Mouse (Mus musculus): ENCODE results near the gene Arl4d. TPM values are rescaled to one million over a fixed set of nuclear protein-coding genes. Genes with fewer than 3 reads are reported as not detected.
"Not testable (repeated sequence)": the region's sequence is repeated elsewhere in the genome, so short reads cannot be mapped to it uniquely, and the experiment has no call there.

Arl4d gene
- total RNA-seq, 2 experiments from 2014 or later: 6.7 to 13.1 TPM

DNA sequence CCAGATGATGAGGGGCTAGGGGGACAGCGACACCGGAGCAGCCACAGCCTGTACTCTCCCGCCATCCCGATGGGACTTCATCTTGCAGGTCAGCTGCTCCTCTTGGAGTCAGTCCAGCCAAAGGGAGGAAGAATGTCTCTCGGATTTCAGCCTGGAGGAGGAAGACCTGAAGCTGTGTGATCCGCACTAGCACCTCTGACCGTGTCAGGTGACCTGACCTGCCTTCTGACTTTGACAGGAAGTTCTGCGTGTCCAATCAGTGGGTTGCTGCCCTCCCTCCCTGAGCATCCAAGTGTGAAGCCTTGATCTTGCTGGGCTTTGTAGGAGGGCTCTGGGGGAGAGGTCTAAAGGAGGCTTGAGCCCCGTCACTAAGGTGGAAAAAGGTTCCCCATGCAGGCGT lies 29.7 kb upstream of the Arl4d start:
- intact Hi-C loops (cut with DNase I): no loop called here
- TF ChIP-seq CTCF (IDR thresholded peaks at IDR 0.05): no peak
- Histone ChIP-seq H3K4me3 (no peak overlapping the region), H3K27ac (no peak overlapping the region)
- no peak for DNase-seq

DNA sequence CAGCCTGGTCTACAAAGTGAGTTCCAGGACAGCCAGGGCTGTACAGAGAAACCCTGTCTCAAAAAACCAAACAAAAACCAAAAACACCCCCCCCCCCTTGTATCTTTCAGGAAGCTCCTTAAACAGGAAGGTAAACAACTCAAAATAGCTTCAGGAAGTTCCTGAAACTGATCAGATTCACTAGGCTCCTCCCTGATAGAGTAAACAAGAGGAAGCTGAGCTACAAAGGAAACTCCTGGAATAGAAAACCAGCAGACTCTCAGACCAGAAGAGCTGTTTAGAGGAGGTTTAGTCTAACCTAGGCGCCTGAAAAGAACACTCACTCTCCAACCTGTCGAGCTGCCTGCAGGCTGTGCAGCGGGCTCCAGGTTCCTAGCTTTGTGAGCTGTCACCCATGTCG lies 25.6 kb upstream of the Arl4d start:
- intact Hi-C loops (cut with DNase I): no loop called here
- Histone ChIP-seq H3K27ac (no peak overlapping the region), H3K4me3 (no peak overlapping the region)
- TF ChIP-seq CTCF (IDR thresholded peaks at IDR 0.05): no peak
- no peak for DNase-seq

DNA sequence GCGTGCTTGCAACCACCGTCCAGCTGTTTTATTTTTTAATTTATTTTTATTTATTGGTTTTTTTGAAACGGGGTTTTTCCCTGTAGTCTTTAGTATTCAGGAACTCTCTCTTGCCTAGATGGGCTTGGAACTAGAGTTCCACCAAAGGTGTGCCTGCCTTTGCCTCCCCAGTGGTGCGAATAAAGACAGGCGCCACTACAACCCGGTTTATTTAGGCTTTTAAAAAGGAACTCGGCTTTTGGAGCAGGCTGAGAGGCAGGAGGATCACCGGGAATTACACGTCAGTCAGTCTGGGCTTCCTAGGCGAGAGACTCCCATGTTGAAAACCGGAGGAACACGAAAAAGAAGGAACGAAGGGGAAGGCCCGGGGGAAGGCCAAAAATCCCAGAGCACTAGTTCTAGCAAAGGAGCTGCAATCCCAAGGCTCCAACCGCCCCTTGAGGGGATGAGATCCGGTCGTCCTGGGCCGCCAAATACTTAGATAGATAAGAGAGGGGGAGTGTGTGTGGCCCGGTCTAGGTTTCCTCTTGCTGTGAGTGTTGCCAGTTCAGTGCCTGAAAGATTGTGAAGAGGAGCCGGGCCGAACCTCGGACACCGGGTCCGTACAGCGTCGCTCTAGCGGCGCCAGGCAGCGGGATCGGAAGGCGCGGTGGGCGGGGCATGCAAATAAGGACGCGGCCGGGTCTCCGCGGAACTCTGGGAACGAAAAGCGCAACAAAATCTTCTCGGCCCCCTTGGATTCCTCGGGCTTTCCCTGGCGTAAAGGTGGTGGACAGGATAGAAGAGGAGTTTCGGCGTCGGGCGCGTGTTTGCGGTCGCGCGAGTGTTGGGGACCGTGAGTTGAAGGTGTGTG lies 24.3 kb upstream of the Arl4d start:
- DNase-seq: peak; percentile 90
- Histone ChIP-seq H3K27ac (peak overlapping the region; percentile 93), H3K4me3 (peak overlapping the region; percentile 67)
- intact Hi-C loops (cut with DNase I): not testable (repeated sequence)

DNA sequence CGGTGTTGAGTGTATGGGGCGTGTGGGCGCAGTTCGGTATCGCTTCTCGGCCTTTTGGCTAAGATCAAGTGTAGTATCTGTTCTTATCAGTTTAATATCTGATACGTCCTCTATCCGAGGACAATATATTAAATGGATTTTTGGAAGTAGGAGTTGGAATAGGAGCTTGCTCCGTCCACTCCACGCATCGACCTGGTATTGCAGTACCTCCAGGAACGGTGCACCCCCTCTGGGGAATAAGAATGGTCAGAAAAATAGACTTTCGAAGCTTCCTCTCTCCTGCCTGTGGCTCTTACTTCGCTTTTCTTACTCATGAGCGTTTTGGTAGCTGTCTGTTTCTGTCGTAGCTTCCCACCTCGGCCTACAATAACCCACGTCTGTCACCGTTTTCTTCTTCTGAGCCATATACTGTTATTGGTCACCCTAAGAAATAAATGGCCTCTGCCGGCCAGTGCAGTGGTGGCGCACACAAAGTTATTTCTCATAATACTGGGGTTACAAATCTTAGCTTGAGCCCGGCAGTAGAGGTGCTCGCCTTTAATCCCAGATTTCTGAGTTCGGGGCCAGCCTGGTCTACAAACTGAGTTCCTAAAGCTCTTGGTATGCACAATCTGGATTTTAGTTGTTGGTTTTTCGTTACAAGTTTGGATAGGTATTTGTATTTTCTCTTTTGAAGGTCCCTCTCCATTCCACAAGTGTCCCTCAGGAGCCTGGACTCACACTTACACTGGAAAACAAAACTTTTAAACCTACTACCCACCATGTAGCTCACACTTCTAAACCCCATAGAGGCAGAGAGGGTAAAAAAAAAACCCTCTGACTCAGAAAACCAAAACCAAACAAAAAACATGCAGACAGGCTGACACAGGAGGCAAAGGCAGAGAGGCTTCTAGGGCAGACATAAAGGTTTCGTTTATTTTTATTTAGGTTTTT lies 23.4 kb upstream of the Arl4d start:
- Histone ChIP-seq H3K27ac (peak overlapping the region; percentile 93), H3K4me3 (peak overlapping the region; percentile 67)
- DNase-seq; intact Hi-C loops (cut with DNase I): not testable (repeated sequence)

DNA sequence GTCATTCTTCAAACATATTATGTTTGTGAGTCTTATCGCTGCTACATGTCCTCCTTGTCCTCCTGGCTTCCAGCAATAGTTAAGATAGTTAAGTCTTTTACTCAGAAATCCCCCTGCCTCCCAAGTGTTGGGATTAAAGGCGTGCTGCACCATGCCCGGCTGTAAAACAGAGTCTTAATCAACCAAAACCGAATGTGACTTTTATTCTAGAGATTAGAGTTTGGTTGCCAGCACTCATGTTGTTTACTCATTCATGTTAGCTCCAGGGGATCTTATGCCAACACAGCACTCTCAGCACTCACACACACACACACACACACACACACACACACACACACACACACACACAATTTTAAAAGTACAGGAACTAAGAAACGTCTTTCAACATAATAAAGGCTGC lies 22.4 kb upstream of the Arl4d start:
- no peak overlapping the region for H3K4me3 ChIP-seq
- TF ChIP-seq CTCF (IDR thresholded peaks at IDR 0.05): no peak
- no peak for DNase-seq
- H3K27ac ChIP-seq: 0 out of 2 replicates have a peak overlapping the region, but pooled peaks have one; percentile 46
- intact Hi-C loops (cut with DNase I): no loop called here

DNA sequence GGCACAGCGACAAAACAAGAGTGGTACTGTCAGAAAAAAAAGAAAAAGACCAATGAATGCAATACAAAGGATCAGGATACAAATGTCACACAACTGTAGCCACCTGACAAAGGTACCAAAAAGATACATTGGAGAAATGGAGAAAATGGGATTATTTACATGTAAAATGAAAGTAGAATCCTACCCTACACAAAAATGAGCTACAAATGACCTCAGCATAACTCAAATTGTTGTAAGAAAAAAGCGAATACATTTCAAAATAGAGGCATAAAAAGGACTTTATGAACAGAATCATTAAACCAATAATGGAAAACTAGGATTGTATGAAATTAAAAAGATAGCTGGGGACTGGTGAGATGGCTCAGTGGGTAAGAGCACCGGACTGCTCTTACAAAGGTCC lies 20.8 kb upstream of the Arl4d start:
- Histone ChIP-seq H3K4me3 (no peak overlapping the region), H3K27ac (no peak overlapping the region; the same call in 1 of the 2 replicates)
- no peak for DNase-seq
- intact Hi-C loops (cut with DNase I): loop anchor here (2.0 kb wide), 1 partner anchor 18 kb away; the partner anchor contains the start of gene Rdm1
- no peak for TF ChIP-seq CTCF (IDR thresholded peaks at IDR 0.05)

DNA sequence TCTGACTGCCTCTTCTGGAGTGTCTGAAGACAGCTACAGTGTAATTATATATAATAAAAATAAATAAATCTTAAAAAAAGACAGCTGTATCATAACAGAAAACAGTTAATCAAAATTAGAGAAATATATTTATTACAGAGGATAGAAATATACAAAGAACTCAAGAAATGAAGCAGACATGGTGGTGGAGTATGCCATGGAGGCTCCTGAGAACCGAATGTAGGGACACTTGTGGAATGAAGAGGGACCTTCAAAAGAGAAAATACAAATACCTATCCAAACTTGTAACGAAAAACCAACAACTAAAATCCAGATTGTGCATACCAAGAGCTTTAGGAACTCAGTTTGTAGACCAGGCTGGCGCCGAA lies 20.3 kb upstream of the Arl4d start:
- Histone ChIP-seq H3K27ac (peak overlapping the region; percentile 63), H3K4me3 (peak overlapping the region; percentile 11; the same call in 1 of the 2 replicates)
- not testable (repeated sequence) for DNase-seq
- intact Hi-C loops (cut with DNase I): loop anchor here (2.0 kb wide), 1 partner anchor 18 kb away; the partner anchor contains the start of gene Rdm1

DNA sequence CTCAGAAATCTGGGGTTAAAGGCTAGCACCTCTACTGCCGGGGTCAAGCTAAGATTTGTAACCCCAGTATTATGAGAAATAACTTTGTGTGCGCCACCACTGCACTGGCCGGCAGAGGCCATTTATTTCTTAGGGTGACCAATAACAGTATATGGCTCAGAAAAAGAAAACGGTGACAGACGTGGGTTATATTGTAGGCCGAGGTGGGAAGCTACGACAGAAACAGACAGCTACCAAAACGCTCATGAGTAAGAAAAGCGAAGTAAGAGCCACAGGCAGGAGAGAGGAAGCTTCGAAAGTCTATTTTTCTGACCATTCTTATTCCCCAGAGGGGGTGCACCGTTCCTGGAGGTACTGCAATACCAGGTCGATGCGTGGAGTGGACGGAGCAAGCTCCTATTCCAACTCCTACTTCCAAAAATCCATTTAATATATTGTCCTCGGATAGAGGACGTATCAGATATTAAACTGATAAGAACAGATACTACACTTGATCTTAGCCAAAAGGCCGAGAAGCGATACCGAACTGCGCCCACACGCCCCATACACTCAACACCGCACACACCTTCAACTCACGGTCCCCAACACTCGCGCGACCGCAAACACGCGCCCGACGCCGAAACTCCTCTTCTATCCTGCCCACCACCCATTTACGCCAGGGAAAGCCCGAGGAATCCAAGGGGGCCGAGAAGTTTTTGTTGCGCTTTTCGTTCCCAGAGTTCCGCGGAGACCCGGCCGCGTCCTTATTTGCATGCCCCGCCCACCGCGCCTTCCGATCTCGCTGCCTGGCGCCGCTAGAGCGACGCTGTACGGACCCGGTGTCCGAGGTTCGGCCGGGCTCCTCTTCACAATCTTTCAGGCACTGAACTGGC lies 19.7 kb upstream of the Arl4d start:
- H3K4me3 ChIP-seq: peak overlapping the region; percentile 67
- intact Hi-C loops (cut with DNase I): loop anchor here (2.0 kb wide), 1 partner anchor 19 kb away; the partner anchor contains the start of gene Rdm1
- H3K27ac ChIP-seq: peak overlapping the region; percentile 95
- peak; percentile 78 for DNase-seq

DNA sequence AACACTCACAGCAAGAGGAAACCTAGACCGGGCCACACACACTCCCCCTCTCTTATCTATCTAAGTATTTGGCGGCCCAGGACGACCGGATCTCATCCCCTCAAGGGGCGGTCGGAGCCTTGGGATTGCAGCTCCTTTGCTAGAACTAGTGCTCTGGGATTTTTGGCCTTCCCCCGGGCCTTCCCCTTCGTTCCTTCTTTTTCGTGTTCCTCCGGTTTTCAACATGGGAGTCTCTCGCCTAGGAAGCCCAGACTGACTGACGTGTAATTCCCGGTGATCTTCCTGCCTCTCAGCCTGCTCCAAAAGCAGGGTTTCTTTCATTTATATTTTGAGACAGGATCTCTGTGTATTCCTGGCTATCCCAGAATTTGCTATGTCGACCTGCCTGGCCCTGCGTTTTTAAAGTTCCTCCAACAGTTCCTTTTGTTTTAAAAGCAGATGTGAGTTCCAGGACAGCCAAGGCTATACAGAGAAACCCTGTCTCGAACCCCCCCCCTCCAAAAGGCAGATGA lies 19.0 kb upstream of the Arl4d start:
- intact Hi-C loops (cut with DNase I); DNase-seq: not testable (repeated sequence)
- peak overlapping the region; percentile 95 for H3K27ac ChIP-seq
- H3K4me3 ChIP-seq: peak overlapping the region; percentile 67

DNA sequence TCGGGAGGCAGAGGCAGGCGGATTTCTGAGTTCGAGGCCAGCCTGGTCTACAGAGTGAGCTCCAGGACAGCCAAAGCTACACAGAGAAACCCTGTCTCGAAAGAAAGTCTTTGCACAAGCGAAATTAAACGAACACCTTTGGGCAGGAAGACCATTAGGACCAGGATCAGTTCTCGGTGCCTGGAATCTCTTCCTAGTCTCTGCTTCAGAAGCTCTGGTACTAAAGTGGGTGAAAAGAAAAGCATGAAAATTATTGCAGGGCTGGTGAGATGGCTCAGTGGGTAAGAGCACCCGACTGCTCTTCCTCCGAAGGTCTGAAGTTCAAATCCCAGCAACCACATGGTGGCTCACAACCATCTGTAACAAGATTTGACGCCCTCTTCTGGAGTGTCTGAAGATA lies 18.2 kb upstream of the Arl4d start:
- intact Hi-C loops (cut with DNase I); DNase-seq; H3K4me3 ChIP-seq; H3K27ac ChIP-seq: not testable (repeated sequence)

DNA sequence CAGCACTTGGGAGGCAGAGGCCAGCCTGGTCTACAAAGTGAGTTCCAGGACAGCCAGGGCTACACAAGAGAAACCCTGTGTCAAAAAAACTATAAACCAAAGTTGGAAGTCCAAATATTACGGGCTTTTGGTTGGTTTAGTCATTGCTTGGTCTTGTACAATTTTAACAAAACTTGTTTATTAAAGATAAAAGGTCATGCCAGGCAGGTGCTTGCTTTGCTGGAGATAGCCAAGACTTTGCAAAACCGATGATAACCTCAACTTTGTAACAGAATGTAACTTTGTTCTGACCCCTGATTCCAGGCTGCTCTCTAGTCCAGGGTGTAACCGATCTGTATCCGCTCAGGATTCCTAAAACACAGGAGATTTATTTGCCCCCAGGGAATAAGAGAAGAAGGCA lies 9.0 kb upstream of the Arl4d start:
- no peak for DNase-seq
- intact Hi-C loops (cut with DNase I): no loop called here
- no peak overlapping the region for H3K27ac ChIP-seq
- no peak overlapping the region for H3K4me3 ChIP-seq
- TF ChIP-seq CTCF (IDR thresholded peaks at IDR 0.05): no peak

DNA sequence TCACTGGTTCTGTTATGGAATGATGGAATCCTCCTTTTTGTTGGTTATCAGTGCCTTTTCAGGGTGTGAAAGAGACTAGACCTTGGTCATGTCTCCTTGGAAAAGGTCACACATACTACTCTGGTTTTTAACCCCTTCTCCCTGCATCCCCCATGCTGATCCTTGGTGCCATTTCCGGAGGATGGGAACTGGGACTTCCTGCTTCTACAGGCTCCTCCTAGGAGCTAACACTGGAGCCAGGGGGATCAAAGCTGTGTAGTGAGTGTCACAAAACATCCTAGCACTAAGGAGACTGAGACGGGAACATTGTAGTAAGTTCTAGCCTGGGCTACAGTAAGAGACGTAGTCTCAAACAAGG lies 7.8 kb upstream of the Arl4d start:
- no peak for TF ChIP-seq CTCF (IDR thresholded peaks at IDR 0.05)
- intact Hi-C loops (cut with DNase I): no loop called here
- Histone ChIP-seq H3K27ac (peak overlapping the region; percentile 97), H3K4me3 (peak overlapping the region; percentile 66)
- DNase-seq: no peak

DNA sequence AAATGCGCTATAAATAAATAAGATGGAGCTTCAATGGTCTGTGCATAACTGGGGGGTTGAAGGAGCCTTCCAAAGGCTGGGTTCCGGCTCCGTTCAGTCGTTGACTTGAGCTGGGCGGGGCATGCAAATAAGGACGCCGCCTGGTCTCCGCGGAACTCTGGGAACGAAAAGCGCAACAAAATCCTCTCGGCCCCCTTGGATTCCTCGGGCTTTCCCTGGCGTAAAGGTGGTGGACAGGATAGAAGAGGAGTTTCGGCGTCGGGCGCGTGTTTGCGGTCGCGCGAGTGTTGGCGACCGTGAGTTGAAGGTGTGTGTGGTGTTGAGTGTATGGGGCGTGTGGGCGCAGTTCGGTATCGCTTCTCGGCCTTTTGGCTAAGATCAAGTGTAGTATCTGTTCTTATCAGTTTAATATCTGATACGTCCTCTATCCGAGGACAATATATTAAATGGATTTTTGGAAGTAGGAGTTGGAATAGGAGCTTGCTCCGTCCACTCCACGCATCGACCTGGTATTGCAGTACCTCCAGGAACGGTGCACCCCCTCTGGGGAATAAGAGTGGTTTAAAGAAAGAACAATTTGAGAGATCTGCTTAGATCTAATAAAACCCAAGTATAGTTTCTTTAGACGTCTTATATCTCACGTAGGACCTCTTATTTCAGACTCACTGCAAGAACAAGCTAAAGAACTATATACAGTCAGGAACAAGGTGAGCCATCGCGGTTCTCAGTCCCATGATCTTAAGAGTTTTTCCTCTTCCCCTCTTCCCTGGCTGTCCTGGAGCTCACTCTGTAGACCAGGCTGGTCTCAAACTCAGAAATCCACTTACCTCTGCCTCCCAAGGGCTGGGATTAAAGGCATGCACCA lies 7.2 kb upstream of the Arl4d start:
- intact Hi-C loops (cut with DNase I): not testable (repeated sequence)
- H3K27ac ChIP-seq: peak overlapping the region; percentile 97
- peak overlapping the region; percentile 66 for H3K4me3 ChIP-seq
- DNase-seq: peak; percentile 89
